Mouse (Mus musculus) embryonic facial prominence, embryonic 12.5 days (tissue): ENCODE measurements around the gene Cltb. TPM values are rescaled to one million over a fixed set of nuclear protein-coding genes. Genes with fewer than 3 reads are reported as not detected.

ENCODE experiments used
- ATAC-seq: fragments of 200-750 bp; cut with Nextera tagmentation; 2 replicates; pipeline ENCODE4 v1.8.0; 2017; ENCODE audit not compliant: insufficient number of reproducible peaks, insufficient read depth, low FRiP score, low TSS enrichment
- H3K27ac ChIP-seq: fragments of 300-500 bp; sonication (generic); 2 replicates; pipeline ENCODE4 v1.5.1; 2016; ENCODE audit warnings: mild to moderate bottlenecking
- H3K27me3 ChIP-seq: fragments of 300-500 bp; sonication (generic); 2 replicates; pipeline ENCODE4 v1.6.1; 2016; ENCODE audit warnings: mild to moderate bottlenecking, moderate library complexity
- H3K36me3 ChIP-seq: fragments of 300-500 bp; sonication (generic); 2 replicates; pipeline ENCODE4 v1.6.1; 2016; ENCODE audit warnings: mild to moderate bottlenecking
- H3K4me1 ChIP-seq: fragments of 300-500 bp; sonication (generic); 2 replicates; pipeline ENCODE4 v1.6.1; 2016
- H3K4me2 ChIP-seq: fragments of 300-500 bp; sonication (generic); replicated peaks from 2 replicates; pipeline ENCODE4 v1.6.1; 2016; ENCODE audit warnings: mild to moderate bottlenecking, moderate library complexity
- H3K4me3 ChIP-seq: fragments of 300-500 bp; sonication (generic); 2 replicates; pipeline ENCODE4 v1.5.1; 2016; ENCODE audit warnings: mild to moderate bottlenecking
- H3K9ac ChIP-seq: fragments of 300-500 bp; sonication (generic); 2 replicates; pipeline ENCODE4 v1.6.1; 2016; ENCODE audit warnings: mild to moderate bottlenecking, moderate library complexity
- H3K9me3 ChIP-seq: fragments of 300-500 bp; sonication (generic); 2 replicates; pipeline ENCODE4 v1.6.1; 2016; ENCODE audit warnings: mild to moderate bottlenecking, moderate library complexity
- WGBS: fragments of 180-500 bp; shearing (Covaris S2); methylation state at CpG from one replicate; pipeline ENCODE4 v1.1.7; 2016; 5-methylcytosine and 5-hydroxymethylcytosine counted together
- microRNA-seq: library from miRNA; unstranded; fragments of <30 nt; microRNA quantifications from one replicate; pipeline ENCODE4, GENCODE M21; 2017
- polyA plus RNA-seq: library from polyadenylated mRNA; unstranded; fragments of >200 nt; fragmentation: Nextera tagmentation; extraction: Ambion mirVana; gene quantifications from 2 replicates; pipeline ENCODE4 v1.2.1, GENCODE M21; 2016

Gene Cltb
- polyA plus RNA-seq, 1 experiment from 2014 or later = 28.0 TPM

GRCm38 (mm10) chr13:54559656-54560055 is 51.5 kb downstream of the Cltb start:
- Histone ChIP-seq H3K4me1 (peaks cover 7% of the 10 kb centered on the region; the same call in 1 of the 2 replicates), H3K27ac (no peak overlapping the region), H3K4me2 (no peak overlapping the region), H3K27me3 (no peaks in the 10 kb centered on the region), H3K9ac (no peak overlapping the region), H3K4me3 (no peak overlapping the region), H3K9me3 (no peaks in the 10 kb centered on the region), H3K36me3 (peaks cover 77% of the 10 kb centered on the region)
- 93% methylated on average over 2 of the region's 2 CpGs for WGBS
- ATAC-seq = no peak

DNA sequence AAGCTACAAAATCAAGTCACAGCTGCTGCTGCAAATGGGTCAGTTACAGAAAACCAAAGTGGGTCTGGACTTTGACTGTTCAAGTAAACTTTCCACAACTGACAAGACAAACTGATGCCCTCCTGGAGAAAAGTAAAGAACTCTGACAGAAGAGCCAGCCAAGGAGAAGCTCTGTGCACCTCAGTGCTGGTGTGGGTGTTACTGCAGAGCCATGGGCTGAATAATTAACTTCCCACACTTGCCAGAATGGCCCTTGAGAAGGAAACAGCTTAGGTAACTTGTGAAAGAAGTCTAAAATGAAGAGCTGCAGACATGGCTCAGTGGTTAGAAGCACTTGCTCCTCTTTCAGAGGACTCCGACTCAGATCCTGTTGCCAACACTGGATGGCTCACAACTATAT is 53.5 kb downstream of the Cltb start:
- H3K36me3 ChIP-seq = peaks cover 88% of the 10 kb centered on the region
- H3K27me3 ChIP-seq = no peaks in the 10 kb centered on the region
- WGBS = 94% methylated on average over 1 of the region's 1 CpGs
- H3K9ac ChIP-seq = no peak overlapping the region
- H3K4me3 ChIP-seq = no peak overlapping the region
- no peaks in the 10 kb centered on the region for H3K4me1 ChIP-seq
- no peak overlapping the region for H3K27ac ChIP-seq
- no peak for ATAC-seq
- H3K4me2 ChIP-seq = no peak overlapping the region
- H3K9me3 ChIP-seq = no peaks in the 10 kb centered on the region

GRCm38 (mm10) chr13:54556796-54557195 is 54.3 kb downstream of the Cltb start:
- Histone ChIP-seq H3K4me3 (no peak overlapping the region), H3K27me3 (no peaks in the 10 kb centered on the region), H3K27ac (no peak overlapping the region), H3K4me1 (no peaks in the 10 kb centered on the region), H3K9me3 (no peaks in the 10 kb centered on the region), H3K36me3 (peaks cover 88% of the 10 kb centered on the region), H3K4me2 (no peak overlapping the region), H3K9ac (no peak overlapping the region)
- 86% methylated on average over 3 of the region's 3 CpGs for WGBS
- ATAC-seq = no peak

GRCm38 (mm10) chr13:54556176-54556575 is 55.0 kb downstream of the Cltb start:
- H3K4me3 ChIP-seq = no peak overlapping the region
- H3K27me3 ChIP-seq = no peaks in the 10 kb centered on the region
- no peak overlapping the region for H3K9ac ChIP-seq
- H3K4me2 ChIP-seq = no peak overlapping the region
- ATAC-seq = no peak
- 94% methylated on average over 9 of the region's 9 CpGs for WGBS
- H3K9me3 ChIP-seq = no peaks in the 10 kb centered on the region
- H3K27ac ChIP-seq = no peak overlapping the region
- no peaks in the 10 kb centered on the region for H3K4me1 ChIP-seq
- H3K36me3 ChIP-seq = peaks cover 88% of the 10 kb centered on the region

DNA sequence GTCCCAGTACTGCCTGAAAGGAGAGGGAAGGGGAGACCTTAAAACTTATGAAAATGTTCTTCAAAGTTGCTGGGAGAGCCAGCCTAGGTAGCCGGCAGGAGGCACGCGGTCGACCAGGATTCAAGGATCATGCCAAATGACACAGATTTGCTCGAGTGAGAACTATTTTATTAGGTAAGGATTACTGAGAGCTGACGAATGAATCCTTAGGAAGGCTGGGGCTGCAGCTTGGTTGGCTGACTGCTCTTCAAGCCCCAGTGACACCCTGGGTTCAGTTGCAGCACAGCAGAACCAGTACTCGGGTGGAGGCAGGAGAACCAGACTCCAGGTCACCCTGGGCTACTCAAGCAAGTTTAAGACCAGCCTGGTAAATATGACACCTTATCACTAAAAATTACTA is 63.1 kb downstream of the Cltb start:
- Histone ChIP-seq H3K4me2 (no peak overlapping the region), H3K36me3 (peaks cover 66% of the 10 kb centered on the region), H3K4me3 (no peak overlapping the region), H3K9me3 (no peaks in the 10 kb centered on the region), H3K27me3 (no peaks in the 10 kb centered on the region), H3K9ac (no peak overlapping the region), H3K27ac (no peak overlapping the region), H3K4me1 (no peaks in the 10 kb centered on the region)
- 84% methylated on average over 7 of the region's 7 CpGs for WGBS
- ATAC-seq = no peak

Small RNAs within 50 kb of the gene (microRNA-seq; reads per million reads assigned to microRNA genes)
- not detected for gene Gm24195

Other genes starting within 250 kb of the Cltb start
- gene Cplx2, start 240.0 kb downstream of the Cltb start, polyA plus RNA-seq = 8.3 and 8.4 TPM in 2 replicates
- gene Thoc3, start 142.5 kb downstream of the Cltb start, polyA plus RNA-seq = 142 and 149 TPM in 2 replicates
- gene Simc1, start 107.6 kb downstream of the Cltb start, polyA plus RNA-seq = 20.2 and 21.1 TPM in 2 replicates
- 168 and 169 TPM in 2 replicates for gene 4833439L19Rik, start 45.9 kb downstream of the Cltb start, polyA plus RNA-seq
- gene Arl10, start 36.3 kb downstream of the Cltb start, polyA plus RNA-seq = 35.9 and 36.8 TPM in 2 replicates
- 84.7 and 85.7 TPM in 2 replicates for gene Nop16, start 21.3 kb downstream of the Cltb start, polyA plus RNA-seq
- 170 and 175 TPM in 2 replicates for gene Higd2a, start 21.1 kb downstream of the Cltb start, polyA plus RNA-seq
- gene Faf2, start 10.4 kb upstream of the Cltb start, polyA plus RNA-seq = 86.6 and 92.4 TPM in 2 replicates
- gene Rnf44, start 82.6 kb upstream of the Cltb start, polyA plus RNA-seq = 58.0 and 65.3 TPM in 2 replicates
- gene Cdhr2, start 90.1 kb upstream of the Cltb start, polyA plus RNA-seq = 0.05 and 0.06 TPM in 2 replicates
- 2.1 and 4.2 TPM in 2 replicates for gene Gprin1, start 138.5 kb upstream of the Cltb start, polyA plus RNA-seq
- 0.27 and 0.37 TPM in 2 replicates for gene Sncb, start 155.3 kb upstream of the Cltb start, polyA plus RNA-seq
- gene Eif4e1b, start 172.7 kb upstream of the Cltb start, polyA plus RNA-seq = not detected in 2 replicates
- gene Tspan17, start 178.0 kb upstream of the Cltb start, polyA plus RNA-seq = 9.9 and 13.2 TPM in 2 replicates